Mouse (Mus musculus) kidney, adult 2 months (tissue): ENCODE measurements around the gene Oat. TPM values are rescaled to one million over a fixed set of nuclear protein-coding genes. Genes with fewer than 3 reads are reported as not detected.
A peak's percentile ranks its signal among the peaks of the same experiment; 100 is the strongest.

Source experiments
- DNase-seq: peaks from one replicate; pipeline ENCODE4 v3.0.0; 2021
- H3K27ac ChIP-seq: fragments of 200-500 bp; 2 replicates; pipeline ENCODE4 v1.5.1; 2012; ENCODE audit warnings: low read depth, low read length, control low read depth, inconsistent platforms; ENCODE audit not compliant: insufficient read depth
- H3K27me3 ChIP-seq: fragments of 200-500 bp; replicated peaks from 2 replicates; pipeline ENCODE4 v1.6.1; 2012; ENCODE audit warnings: mild to moderate bottlenecking, moderate library complexity, low read length, inconsistent platforms; ENCODE audit not compliant: control insufficient read depth, insufficient read depth
- H3K36me3 ChIP-seq: fragments of 200-500 bp; 2 replicates; pipeline ENCODE4 v1.6.1; 2012; ENCODE audit warnings: mild to moderate bottlenecking, moderate library complexity, low read length, inconsistent platforms; ENCODE audit not compliant: control insufficient read depth, insufficient read depth
- H3K4me1 ChIP-seq: fragments of 200-500 bp; 2 replicates; pipeline ENCODE4 v1.6.1; 2011; ENCODE audit warnings: low read length; ENCODE audit not compliant: control insufficient read depth, insufficient read depth
- H3K4me3 ChIP-seq: fragments of 200-500 bp; 2 replicates; pipeline ENCODE4 v1.5.1; 2011; ENCODE audit warnings: mild to moderate bottlenecking, low read depth, low read length, control low read depth; ENCODE audit not compliant: insufficient read depth
- CTCF ChIP-seq: fragments of 200-500 bp; conservative IDR thresholded peaks from 2 replicates; pipeline ENCODE4 v1.5.1; 2011; ENCODE audit warnings: low read depth, mild to moderate bottlenecking, control low read depth, low read length, moderate library complexity, mixed read lengths; ENCODE audit not compliant: insufficient read depth, insufficient read length
- POLR2A ChIP-seq: fragments of 200-500 bp; IDR thresholded peaks from one replicate; pipeline ENCODE4 v1.6.1; 2011; ENCODE audit warnings: low read depth, low read length, control low read depth
- whole genome bisulfite sequencing: fragments of 180-500 bp; shearing (Covaris S2); methylation state at CpG from one replicate; pipeline ENCODE4 v1.1.7; 2018; 5-methylcytosine and 5-hydroxymethylcytosine counted together
- polyA plus RNA-seq: library from polyadenylated mRNA; depleted of rRNA; stranded (reverse); fragments of >200 nt; gene quantifications from 2 replicates; pipeline ENCODE4 v1.2.3, GENCODE M21; 2012

Oat gene
- polyA plus RNA-seq, 1 experiment: 457 TPM

GRCm38 (mm10) chr7:132572738-132573137 is 3.5 kb downstream of the Oat start:
- WGBS: 54% methylated on average over 3 of the region's 3 CpGs
- Histone ChIP-seq H3K4me1 (peaks cover 23% of the 10 kb centered on the region), H3K27me3 (no peaks in the 10 kb centered on the region), H3K4me3 (no peak overlapping the region), H3K36me3 (no peaks in the 10 kb centered on the region), H3K27ac (no peak overlapping the region)
- TF ChIP-seq POLR2A (no peak), CTCF (no peak)
- DNase-seq: no peak

GRCm38 (mm10) chr7:132571481-132571880 is 4.7 kb downstream of the Oat start:
- Histone ChIP-seq H3K4me1 (peaks cover 23% of the 10 kb centered on the region), H3K36me3 (no peaks in the 10 kb centered on the region), H3K27me3 (no peaks in the 10 kb centered on the region), H3K4me3 (no peak overlapping the region), H3K27ac (peak overlapping the region; percentile 83)
- 18% methylated on average over 8 of the region's 8 CpGs for WGBS
- TF ChIP-seq CTCF (no peak), POLR2A (no peak)
- DNase-seq: peak; percentile 95

GRCm38 (mm10) chr7:132570071-132570470 is 6.1 kb downstream of the Oat start:
- no peak for TF ChIP-seq POLR2A
- TF ChIP-seq CTCF: no peak
- peak; percentile 93 for DNase-seq
- peaks cover 23% of the 10 kb centered on the region for H3K4me1 ChIP-seq
- H3K27me3 ChIP-seq: no peaks in the 10 kb centered on the region
- no peaks in the 10 kb centered on the region for H3K36me3 ChIP-seq
- no peak overlapping the region for H3K4me3 ChIP-seq
- H3K27ac ChIP-seq: 0 out of 2 replicates have a peak overlapping the region, but pooled peaks have one; percentile 32
- 51% methylated on average over 5 of the region's 5 CpGs for WGBS

GRCm38 (mm10) chr7:132568817-132569216 is 7.4 kb downstream of the Oat start:
- peaks cover 19% of the 10 kb centered on the region for H3K4me1 ChIP-seq
- H3K36me3 ChIP-seq: peaks cover 5% of the 10 kb centered on the region; the same call in 1 of the 2 replicates
- TF ChIP-seq CTCF (no peak), POLR2A (no peak)
- no peak overlapping the region for H3K27ac ChIP-seq
- no peak for DNase-seq
- WGBS: 84% methylated on average over 6 of the region's 6 CpGs
- H3K27me3 ChIP-seq: no peaks in the 10 kb centered on the region
- no peak overlapping the region for H3K4me3 ChIP-seq

DNA sequence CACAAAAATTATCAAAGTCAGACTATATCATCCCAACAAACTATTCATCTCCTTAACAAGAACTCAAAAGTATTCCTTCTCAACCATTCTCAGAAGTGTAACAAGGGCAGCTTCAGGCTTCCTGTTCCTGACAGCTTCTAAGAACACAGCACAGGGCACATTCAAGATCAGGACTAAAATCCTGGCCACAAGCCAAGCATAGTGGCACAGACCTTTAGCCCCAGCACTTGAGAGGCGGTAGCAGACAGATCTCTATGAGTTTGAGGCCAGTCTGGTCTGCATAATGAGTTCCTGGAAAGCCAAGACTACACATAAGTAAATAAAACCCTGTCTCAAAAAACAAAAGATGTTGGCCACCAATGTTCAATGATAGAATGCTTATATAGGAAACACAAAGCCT is 10.4 kb downstream of the Oat start:
- Histone ChIP-seq H3K4me3 (no peak overlapping the region), H3K27me3 (no peaks in the 10 kb centered on the region), H3K4me1 (peaks cover 8% of the 10 kb centered on the region; the same call in 1 of the 2 replicates), H3K36me3 (peaks cover 5% of the 10 kb centered on the region; the same call in 1 of the 2 replicates), H3K27ac (no peak overlapping the region)
- peak; percentile 85 for DNase-seq
- TF ChIP-seq POLR2A (no peak), CTCF (no peak)
- WGBS: 18% methylated on average over 1 of the region's 1 CpGs

DNA sequence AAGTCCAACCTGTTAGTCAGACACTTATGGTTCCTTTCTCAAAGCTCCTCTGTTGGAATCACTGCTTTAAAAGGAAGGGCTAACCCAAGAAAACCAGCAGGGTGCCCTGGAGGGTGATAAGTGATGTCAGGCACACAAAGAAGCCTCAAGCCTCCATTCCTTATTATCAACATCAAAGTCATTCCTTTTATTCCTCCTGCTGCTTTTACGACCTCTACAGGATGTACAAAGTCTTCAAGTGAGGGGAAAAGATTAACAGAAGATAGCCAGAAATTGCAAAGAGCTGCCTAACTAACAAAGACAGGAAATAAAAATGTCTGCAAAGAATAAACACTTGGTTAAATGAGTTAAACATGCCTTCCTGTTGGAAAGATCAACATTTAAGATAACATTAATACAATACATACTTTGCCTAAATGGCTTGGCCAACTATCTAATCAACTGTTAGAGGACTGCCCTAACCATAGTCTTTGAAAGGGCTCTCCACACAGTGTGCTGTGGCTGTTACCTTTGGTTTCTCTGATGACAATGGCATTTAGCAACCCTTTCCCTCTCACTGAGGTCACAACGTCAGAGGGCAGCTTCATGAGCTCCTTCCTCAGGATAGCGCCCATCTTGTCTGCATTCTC is 16.9 kb downstream of the Oat start:
- Histone ChIP-seq H3K27ac (no peak overlapping the region), H3K4me3 (no peak overlapping the region), H3K36me3 (peaks cover 5% of the 10 kb centered on the region), H3K27me3 (no peaks in the 10 kb centered on the region), H3K4me1 (no peaks in the 10 kb centered on the region)
- 66% methylated on average over 3 of the region's 3 CpGs for WGBS
- DNase-seq: no peak
- TF ChIP-seq POLR2A: no peak
- no peak for TF ChIP-seq CTCF

DNA sequence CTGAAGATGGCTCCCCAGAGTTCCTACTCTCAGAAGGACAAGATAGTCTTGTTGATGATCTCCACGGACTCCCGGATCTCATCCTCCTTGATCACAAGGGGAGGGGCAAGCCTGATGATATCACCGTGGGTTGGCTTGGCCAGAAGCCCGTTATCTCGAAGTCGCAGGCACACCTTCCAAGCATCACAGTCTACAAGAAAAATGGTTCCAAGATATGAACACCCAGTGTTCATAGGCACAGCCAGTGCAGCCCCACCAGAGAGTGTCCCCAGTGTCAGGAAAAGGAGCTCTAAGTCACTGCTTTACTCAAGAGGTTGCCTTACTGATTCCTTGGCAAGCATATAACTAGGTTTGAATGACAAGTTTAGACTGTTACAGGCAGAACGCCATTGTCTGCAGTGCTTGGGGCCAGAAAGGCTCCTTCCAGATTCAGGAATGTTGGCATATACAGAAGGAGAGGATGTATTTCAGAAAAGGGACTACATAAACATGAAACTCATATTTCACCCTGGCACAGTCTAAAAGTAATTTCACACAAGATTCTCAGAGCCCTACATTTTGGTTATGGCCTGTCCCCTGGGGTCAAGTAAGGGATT is 18.0 kb downstream of the Oat start:
- no peaks in the 10 kb centered on the region for H3K27me3 ChIP-seq
- H3K4me3 ChIP-seq: no peak overlapping the region
- no peak for DNase-seq
- 88% methylated on average over 7 of the region's 7 CpGs for WGBS
- peaks cover 5% of the 10 kb centered on the region for H3K36me3 ChIP-seq
- H3K27ac ChIP-seq: no peak overlapping the region
- no peaks in the 10 kb centered on the region for H3K4me1 ChIP-seq
- TF ChIP-seq POLR2A: no peak
- TF ChIP-seq CTCF: no peak
